Mouse (Mus musculus) MEL (cell line): ENCODE results near the gene Pfkfb3. TPM values are rescaled to one million over a fixed set of nuclear protein-coding genes. Genes with fewer than 3 reads are reported as not detected.

ENCODE experiments used
- DNase-seq: peaks from one replicate; pipeline ENCODE4 v3.0.0; 2011; ENCODE audit warnings: low read depth, low spot score
- H3K27ac ChIP-seq: 2 replicates; pipeline ENCODE4 v1.5.1; 2012; ENCODE audit warnings: low read depth, mild to moderate bottlenecking, control low read depth, low read length, moderate library complexity; ENCODE audit not compliant: control insufficient read depth
- H3K27me3 ChIP-seq, 2 experiments: fragments of 150-350 bp in 1 of 2; sonication (generic) in 1 of 2; 2 replicates each; pipeline ENCODE4 v1.6.1; 2012; ENCODE audit warnings: low read length in 2 of 2, mild to moderate bottlenecking in 2 of 2, improper control_type of control experiment in 1 of 2, moderate library complexity in 1 of 2; ENCODE audit not compliant: insufficient read depth in 2 of 2, control insufficient read depth in 1 of 2
- H3K36me3 ChIP-seq, 2 experiments: 2 replicates each; pipeline ENCODE4 v1.6.1; 2012 to 2014; ENCODE audit warnings: low read length in 2 of 2, improper control_type of control experiment in 1 of 2, inconsistent platforms in 1 of 2, mild to moderate bottlenecking in 1 of 2; ENCODE audit not compliant: insufficient read depth in 2 of 2, control insufficient read depth in 1 of 2
- H3K4me1 ChIP-seq, 2 experiments: fragments of 150-350 bp in 1 of 2; sonication (generic) in 1 of 2; 2 replicates each; pipeline ENCODE4 v1.6.1; 2012; ENCODE audit warnings: low read length in 2 of 2, improper control_type of control experiment in 1 of 2, mild to moderate bottlenecking in 1 of 2; ENCODE audit not compliant: insufficient read depth in 2 of 2, control insufficient read depth in 1 of 2
- H3K4me3 ChIP-seq, 2 experiments: fragments of 150-350 bp in 1 of 2; sonication (generic) in 1 of 2; 2 replicates each; pipeline ENCODE4 v1.5.1; 2012; ENCODE audit warnings: low read depth in 2 of 2, low read length in 2 of 2, mild to moderate bottlenecking in 2 of 2, moderate library complexity in 2 of 2, control low read depth in 1 of 2, improper control_type of control experiment in 1 of 2; ENCODE audit not compliant: control insufficient read depth in 1 of 2, insufficient read depth in 1 of 2
- H3K79me2 ChIP-seq: 2 replicates; pipeline ENCODE4 v1.6.1; 2012; ENCODE audit warnings: mild to moderate bottlenecking, low read length, moderate library complexity; ENCODE audit not compliant: control insufficient read depth, poor library complexity, insufficient read depth
- H3K9ac ChIP-seq: 2 replicates; pipeline ENCODE4 v1.6.1; 2012; ENCODE audit warnings: low read depth, mild to moderate bottlenecking, control low read depth, low read length, moderate library complexity; ENCODE audit not compliant: control insufficient read depth, poor library complexity, severe bottlenecking
- H3K9me3 ChIP-seq: fragments of 150-350 bp; sonication (generic); replicated peaks from 2 replicates; pipeline ENCODE4 v1.6.1; 2012; ENCODE audit warnings: mild to moderate bottlenecking, low read length, improper control_type of control experiment, moderate library complexity; ENCODE audit not compliant: insufficient read depth
- CHD2 ChIP-seq: IDR thresholded peaks from 2 replicates; pipeline ENCODE4 v1.6.1; 2011; ENCODE audit warnings: low read length, improper control_type of control experiment
- E2F4 ChIP-seq: IDR thresholded peaks from 2 replicates; pipeline ENCODE4 v1.6.1; 2011; ENCODE audit warnings: low read depth, low read length, improper control_type of control experiment, borderline replicate concordance
- EP300 ChIP-seq, 2 experiments: IDR thresholded peaks; 2 replicates each; pipeline ENCODE4 v1.6.1; 2011; ENCODE audit warnings: improper control_type of control experiment in 2 of 2, low read length in 2 of 2, low read depth in 1 of 2, mild to moderate bottlenecking in 1 of 2
- ETS1 ChIP-seq: IDR thresholded peaks from 2 replicates; pipeline ENCODE4 v1.6.1; 2012; ENCODE audit warnings: low read depth, mild to moderate bottlenecking, inconsistent platforms, low read length, improper control_type of control experiment, moderate library complexity
- HCFC1 ChIP-seq: IDR thresholded peaks from 2 replicates; pipeline ENCODE4 v1.6.1; 2012; ENCODE audit warnings: low read depth, mild to moderate bottlenecking, inconsistent platforms, low read length, improper control_type of control experiment, moderate library complexity
- MAX ChIP-seq: IDR thresholded peaks from 2 replicates; pipeline ENCODE4 v1.6.1; 2011; ENCODE audit warnings: low read length, improper control_type of control experiment
- MEF2A ChIP-seq: IDR thresholded peaks from 2 replicates; pipeline ENCODE4 v1.6.1; 2014; ENCODE audit warnings: low read depth, mild to moderate bottlenecking, inconsistent platforms, low read length, improper control_type of control experiment; ENCODE audit not compliant: poor library complexity, insufficient replicate concordance, severe bottlenecking; ENCODE audit errors: extremely low read depth
- MXI1 ChIP-seq: IDR thresholded peaks from 2 replicates; pipeline ENCODE4 v1.6.1; 2011; ENCODE audit warnings: mild to moderate bottlenecking, low read depth, low read length, improper control_type of control experiment
- NELFE ChIP-seq: IDR thresholded peaks from 2 replicates; pipeline ENCODE4 v1.6.1; 2011; ENCODE audit warnings: low read depth, low read length, improper control_type of control experiment
- NRF1 ChIP-seq: IDR thresholded peaks from 2 replicates; pipeline ENCODE4 v1.6.1; 2014; ENCODE audit warnings: low read depth, mild to moderate bottlenecking, inconsistent platforms, low read length, improper control_type of control experiment, moderate library complexity; ENCODE audit not compliant: poor library complexity, insufficient read depth, severe bottlenecking
- POLR2AphosphoS2 ChIP-seq: IDR thresholded peaks from 2 replicates; pipeline ENCODE4 v1.6.1; 2011; ENCODE audit warnings: low read length, improper control_type of control experiment
- RCOR1 ChIP-seq: IDR thresholded peaks from 2 replicates; pipeline ENCODE4 v1.6.1; 2012; ENCODE audit warnings: low read depth, mild to moderate bottlenecking, inconsistent platforms, low read length, improper control_type of control experiment
- SIN3A ChIP-seq: IDR thresholded peaks from 2 replicates; pipeline ENCODE4 v1.6.1; 2012; ENCODE audit warnings: low read length, improper control_type of control experiment, inconsistent platforms
- SMC3 ChIP-seq: IDR thresholded peaks from 2 replicates; pipeline ENCODE4 v1.6.1; 2011; ENCODE audit warnings: low read depth, low read length, improper control_type of control experiment
- TAL1 ChIP-seq: IDR thresholded peaks from 2 replicates; pipeline ENCODE4 v1.6.1; 2012; ENCODE audit warnings: mild to moderate bottlenecking, inconsistent platforms, low read length, moderate library complexity, mixed read lengths
- TBP ChIP-seq: IDR thresholded peaks from 2 replicates; pipeline ENCODE4 v1.8.0; 2011; ENCODE audit warnings: low read depth, low read length, improper control_type of control experiment
- TCF12 ChIP-seq: IDR thresholded peaks from 2 replicates; pipeline ENCODE4 v1.6.1; 2014; ENCODE audit warnings: low read depth, mild to moderate bottlenecking, inconsistent platforms, low read length, improper control_type of control experiment, moderate library complexity
- ZC3H11A ChIP-seq: IDR thresholded peaks from 2 replicates; pipeline ENCODE4 v1.6.1; 2012; ENCODE audit warnings: low read depth, mild to moderate bottlenecking, inconsistent platforms, low read length, improper control_type of control experiment
- ZKSCAN1 ChIP-seq: IDR thresholded peaks from 2 replicates; pipeline ENCODE4 v1.6.1; 2012; ENCODE audit warnings: low read depth, mild to moderate bottlenecking, inconsistent platforms, low read length, improper control_type of control experiment, moderate library complexity
- ZNF384 ChIP-seq: IDR thresholded peaks from 2 replicates; pipeline ENCODE4 v1.6.1; 2012; ENCODE audit warnings: low read depth, mild to moderate bottlenecking, inconsistent platforms, low read length, improper control_type of control experiment
- polyA plus RNA-seq, 2 experiments: library from polyadenylated mRNA; stranded (reverse) in 1 of 2; unstranded in 1 of 2; fragments of >175 nt in 1 of 2; fragments of >200 nt in 1 of 2; gene quantifications; 2 replicates each; pipeline versions ENCODE4 v1.2.1 to v1.2.4; 2012; ENCODE audit warnings: low replicate concordance in 2 of 2, low read depth in 1 of 2; ENCODE audit not compliant: insufficient read length in 2 of 2, insufficient read depth in 1 of 2, missing spikeins in 1 of 2
- total RNA-seq: library from RNA; depleted of rRNA; stranded (reverse); fragments of 300-350 nt; gene quantifications from 2 replicates; pipeline ENCODE4 v1.2.3, GENCODE M21; 2012

The Pfkfb3 gene
- total and polyA plus RNA-seq, 3 experiments, result 9.9 to 13.8 TPM; not detected in 1

GRCm38 (mm10) chr2:11490554-11490953 is 63.3 kb downstream of the Pfkfb3 start:
- Histone ChIP-seq H3K9ac (no peak overlapping the region), H3K36me3 (peaks cover 0 to 7% of the 10 kb centered on the region in 2 experiments; a peak in 1 of 4 replicates), H3K27me3 (no peaks in the 10 kb centered on the region), H3K9me3 (no peaks in the 10 kb centered on the region), H3K79me2 (no peaks in the 10 kb centered on the region), H3K27ac (no peak overlapping the region), H3K4me1 (no peaks in the 10 kb centered on the region), H3K4me3 (no peak overlapping the region)
- DNase-seq, result no peak
- TF ChIP-seq TAL1, result no peak
- TF ChIP-seq HCFC1, result no peak
- TF ChIP-seq RCOR1, result no peak
- TF ChIP-seq EP300 (IDR thresholded peaks at IDR 0.05; ENCODE audit: low read depth in 1 of 2, low read length in 2 of 2), result no peak
- no peak for TF ChIP-seq ZKSCAN1
- TF ChIP-seq MEF2A, result no peak
- no peak for TF ChIP-seq NELFE
- no peak for TF ChIP-seq SMC3
- TF ChIP-seq MAX, result no peak

- Histone ChIP-seq H3K4me1 (no peaks in the 10 kb centered on the region), H3K27ac (no peak overlapping the region), H3K79me2 (no peaks in the 10 kb centered on the region), H3K36me3 (peaks cover 0 to 3% of the 10 kb centered on the region in 2 experiments; a peak in 1 of 4 replicates), H3K27me3 (no peaks in the 10 kb centered on the region), H3K9me3 (no peaks in the 10 kb centered on the region), H3K9ac (no peak overlapping the region), H3K4me3 (no peak overlapping the region)
- no peak for DNase-seq
- TF ChIP-seq MEF2A, result no peak
- no peak for TF ChIP-seq TCF12
- no peak for TF ChIP-seq ZC3H11A
- TF ChIP-seq TAL1, result no peak
- no peak for TF ChIP-seq NRF1
- no peak for TF ChIP-seq POLR2AphosphoS2
- TF ChIP-seq NELFE, result no peak
- TF ChIP-seq ETS1, result no peak
- no peak for TF ChIP-seq TBP
- no peak for TF ChIP-seq E2F4
- TF ChIP-seq MXI1, result no peak
- no peak for TF ChIP-seq SIN3A
- no peak for TF ChIP-seq EP300 (IDR thresholded peaks at IDR 0.05; ENCODE audit: low read depth in 1 of 2, low read length in 2 of 2)
- TF ChIP-seq ZNF384, result no peak
- TF ChIP-seq CHD2, result no peak
Observed at GRCm38 (mm10) chr2:11483226-11483625, 70.7 kb downstream of the Pfkfb3 start.
